Mouse (Mus musculus) CH12.LX (cell line): ENCODE results near the gene D17H6S53E.

Source experiments
- CTCF ChIP-seq, 2 experiments: IDR thresholded peaks in 1 of 2; conservative IDR thresholded peaks in 1 of 2; 2 replicates each; pipeline ENCODE4 v1.5.1; 2011 to 2012; ENCODE audit warnings: low read depth in 2 of 2, low read length in 2 of 2, improper control_type of control experiment in 1 of 2, inconsistent platforms in 1 of 2, mild to moderate bottlenecking in 1 of 2, moderate library complexity in 1 of 2
- MAFK ChIP-seq: IDR thresholded peaks from 2 replicates; pipeline ENCODE4 v1.6.1; 2011; ENCODE audit warnings: low read length, improper control_type of control experiment; ENCODE audit not compliant: insufficient replicate concordance
- POLR2A ChIP-seq: IDR thresholded peaks from 2 replicates; pipeline ENCODE4 v1.6.1; 2011; ENCODE audit warnings: low read depth, mild to moderate bottlenecking, improper control_type of control experiment, low read length

DNA sequence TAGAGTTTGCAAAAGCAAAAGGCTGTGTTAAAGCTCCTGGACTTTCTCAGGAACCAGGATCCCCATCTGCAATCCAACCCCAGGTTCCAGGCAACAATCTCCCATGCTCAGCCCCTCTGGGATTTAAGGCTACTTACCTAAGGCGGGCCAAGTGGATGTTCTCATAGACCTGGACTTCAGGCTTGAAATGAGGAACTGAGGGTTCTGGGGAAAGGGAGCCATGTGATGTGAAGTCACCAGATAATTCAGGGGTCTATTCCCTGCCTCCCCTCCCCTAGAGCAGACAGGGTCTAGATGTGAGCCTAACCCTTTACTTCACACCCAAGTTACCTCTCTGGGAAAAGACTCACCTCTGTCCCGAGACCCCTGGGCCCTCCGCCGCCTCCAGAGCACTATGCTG is 45.5 kb upstream of the D17H6S53E start:
- TF ChIP-seq MAFK (no peak), POLR2A (no peak), CTCF (conservative IDR thresholded peaks at IDR 0.05 in 1 of 2, IDR thresholded peaks at IDR 0.05 in 1 of 2; ENCODE audit: low read depth in 2 of 2, low read length in 2 of 2) (no peak)
